Mouse (Mus musculus) megakaryocyte, embryonic 14.5 days (primary cell): ENCODE measurements around the gene Lcn3. TPM values are rescaled to one million over a fixed set of nuclear protein-coding genes. Genes with fewer than 3 reads are reported as not detected.

Experiments used
- polyA plus RNA-seq: library from polyadenylated mRNA; stranded (reverse); fragments of >175 nt; gene quantifications from 2 replicates; pipeline ENCODE4 v1.2.3, GENCODE M21; 2012; ENCODE audit warnings: low replicate concordance; ENCODE audit not compliant: insufficient read depth

Gene Lcn3
- polyA plus RNA-seq, 1 experiment, result not detected

Other genes with a start within 250 kb of the Lcn3 start
- 0.78 and 7.0 TPM in 2 replicates for gene Traf2, start 218.6 kb upstream of the Lcn3 start, polyA plus RNA-seq
- 316 and 1,404 TPM in 2 replicates for gene Edf1, start 207.7 kb upstream of the Lcn3 start, polyA plus RNA-seq
- gene Mamdc4, start 190.7 kb upstream of the Lcn3 start, polyA plus RNA-seq, result 0.75 TPM in 1 of 2 replicates, not detected in the other
- 4.7 TPM in 1 of 2 replicates, not detected in the other for gene Phpt1, start 190.3 kb upstream of the Lcn3 start, polyA plus RNA-seq
- 0.44 and 0.85 TPM in 2 replicates for gene Ajm1, start 183.8 kb upstream of the Lcn3 start, polyA plus RNA-seq
- 36.6 and 58.2 TPM in 2 replicates for gene Rabl6, start 157.0 kb upstream of the Lcn3 start, polyA plus RNA-seq
- 0.15 TPM in 1 of 2 replicates, not detected in the other for gene Ccdc183, start 147.9 kb upstream of the Lcn3 start, polyA plus RNA-seq
- 0.94 TPM in 1 of 2 replicates, not detected in the other for gene Tmem141, start 143.6 kb upstream of the Lcn3 start, polyA plus RNA-seq
- 0.49 TPM in 1 of 2 replicates, not detected in the other for gene Fcna, start 137.5 kb upstream of the Lcn3 start, polyA plus RNA-seq
- gene Lcn8, start 112.4 kb upstream of the Lcn3 start, polyA plus RNA-seq, result not detected in 2 replicates
- not detected in 2 replicates for gene Lcn5, start 107.6 kb upstream of the Lcn3 start, polyA plus RNA-seq
- gene Lcn6, start 88.8 kb upstream of the Lcn3 start, polyA plus RNA-seq, result not detected in 2 replicates
- not detected in 2 replicates for gene Lcn10, start 82.8 kb upstream of the Lcn3 start, polyA plus RNA-seq
- gene Obp2a, start 65.5 kb upstream of the Lcn3 start, polyA plus RNA-seq, result not detected in 2 replicates
- gene Bmyc, start 58.8 kb upstream of the Lcn3 start, polyA plus RNA-seq, result 55.7 and 68.2 TPM in 2 replicates
- gene Obp2b, start 28.6 kb upstream of the Lcn3 start, polyA plus RNA-seq, result not detected in 2 replicates
- gene Lcn11, start 11.4 kb downstream of the Lcn3 start, polyA plus RNA-seq, result not detected in 2 replicates
- not detected in 2 replicates for gene Gm13539, start 16.7 kb downstream of the Lcn3 start, polyA plus RNA-seq
- gene Glt6d1, start 50.3 kb downstream of the Lcn3 start, polyA plus RNA-seq, result not detected in 2 replicates
- gene Lcn9, start 57.6 kb downstream of the Lcn3 start, polyA plus RNA-seq, result not detected in 2 replicates
- gene Sohlh1, start 81.7 kb downstream of the Lcn3 start, polyA plus RNA-seq, result not detected in 2 replicates
- gene Kcnt1, start 98.2 kb downstream of the Lcn3 start, polyA plus RNA-seq, result not detected in 2 replicates
- 3.2 and 4.7 TPM in 2 replicates for gene Camsap1, start 217.7 kb downstream of the Lcn3 start, polyA plus RNA-seq